Mouse (Mus musculus) stomach, postnatal 0 days (tissue): ENCODE results near the gene C2cd3. TPM values are rescaled to one million over a fixed set of nuclear protein-coding genes. Genes with fewer than 3 reads are reported as not detected.

Experiments used
- ATAC-seq: fragments of 200-750 bp; cut with Nextera tagmentation; 2 replicates; pipeline ENCODE4 v1.8.0; 2017; ENCODE audit not compliant: low FRiP score, low TSS enrichment
- DNase-seq: peaks from one replicate; pipeline ENCODE4 v3.0.0-alpha.2; 2016; ENCODE audit warnings: low spot score
- H3K27ac ChIP-seq: fragments of 300-500 bp; sonication (generic); replicated peaks from 2 replicates; pipeline ENCODE4 v1.5.1; 2014; ENCODE audit warnings: mild to moderate bottlenecking, control low read depth
- H3K27me3 ChIP-seq: fragments of 300-500 bp; sonication (generic); 2 replicates; pipeline ENCODE4 v1.6.1; 2014; ENCODE audit warnings: low read length; ENCODE audit not compliant: control insufficient read depth, insufficient read depth
- H3K36me3 ChIP-seq: fragments of 300-500 bp; sonication (generic); 2 replicates; pipeline ENCODE4 v1.6.1; 2014; ENCODE audit warnings: low read length, mixed read lengths; ENCODE audit not compliant: control insufficient read depth, insufficient read depth
- H3K4me1 ChIP-seq: fragments of 300-500 bp; sonication (generic); replicated peaks from 2 replicates; pipeline ENCODE4 v1.6.1; 2014; ENCODE audit warnings: antibody characterized with exemption; ENCODE audit not compliant: control insufficient read depth, insufficient read depth
- H3K4me2 ChIP-seq: fragments of 300-500 bp; sonication (generic); replicated peaks from 2 replicates; pipeline ENCODE4 v1.6.1; 2014; ENCODE audit warnings: low read depth, mild to moderate bottlenecking, control low read depth, moderate library complexity
- H3K4me3 ChIP-seq: fragments of 300-500 bp; sonication (generic); 2 replicates; pipeline ENCODE4 v1.5.1; 2014; ENCODE audit warnings: low read depth, low read length, control low read depth
- H3K9ac ChIP-seq: fragments of 300-500 bp; sonication (generic); 2 replicates; pipeline ENCODE4 v1.6.1; 2014; ENCODE audit warnings: mild to moderate bottlenecking, low read length, control low read depth, mixed read lengths
- H3K9me3 ChIP-seq: fragments of 300-500 bp; sonication (generic); 2 replicates; pipeline ENCODE4 v1.6.1; 2016; ENCODE audit warnings: low read length; ENCODE audit not compliant: control insufficient read depth
- CTCF ChIP-seq: IDR thresholded peaks from 2 replicates; pipeline ENCODE4 v1.5.1; 2016; ENCODE audit warnings: antibody characterized with exemption, low read depth, mild to moderate bottlenecking, moderate library complexity
- EP300 ChIP-seq: optimal IDR thresholded peaks from 2 replicates; pipeline ENCODE3; 2016; ENCODE audit warnings: antibody characterized with exemption
- WGBS: fragments of 180-500 bp; shearing (Covaris S2); extraction: QIAGEN DNeasy Blood & Tissue Kit; methylation state at CpG from one replicate; pipeline ENCODE4 v1.1.7; 2014; 5-methylcytosine and 5-hydroxymethylcytosine counted together
- polyA plus RNA-seq: library from polyadenylated mRNA; unstranded; fragments of >200 nt; fragmentation: Nextera tagmentation; extraction: Ambion mirVana; gene quantifications from 2 replicates; pipeline ENCODE4 v1.2.1, GENCODE M21; 2015

Gene C2cd3
- polyA plus RNA-seq, 1 experiment from 2014 or later: 5.6 TPM

- ATAC-seq (peak; percentile 36; the same call in 1 of the 2 replicates), DNase-seq (peak; percentile 35)
- 74% methylated on average over 8 of the region's 8 CpGs for WGBS
- H3K4me2 ChIP-seq: no peak overlapping the region
- H3K36me3 ChIP-seq: no peaks in the 10 kb centered on the region
- TF ChIP-seq CTCF (no peak), EP300 (no peak)
- no peaks in the 10 kb centered on the region for H3K9me3 ChIP-seq
- no peak overlapping the region for H3K27ac ChIP-seq
- H3K9ac ChIP-seq: no peak overlapping the region
- no peaks in the 10 kb centered on the region for H3K27me3 ChIP-seq
- H3K4me1 ChIP-seq: no peaks in the 10 kb centered on the region
- no peak overlapping the region for H3K4me3 ChIP-seq
These were observed 139.6 kb downstream of the C2cd3 start for GRCm38 (mm10) chr7:100511602-100512001.

- Histone ChIP-seq H3K4me3 (no peak within 1 kb of the TSS), H3K36me3 (no peaks in the 10 kb centered on the region), H3K9me3 (no peaks in the 10 kb centered on the region), H3K4me2 (no peak within 1 kb of the TSS), H3K9ac (no peak within 1 kb of the TSS), H3K27me3 (no peaks in the 10 kb centered on the region), H3K27ac (no peak within 1 kb of the TSS), H3K4me1 (no peaks in the 10 kb centered on the region)
- 46% methylated on average over 11 of the region's 11 CpGs for WGBS
- TF ChIP-seq CTCF (no peak), EP300 (no peak)
- DNase-seq (peak; percentile 24), ATAC-seq (peak; percentile 52)
These were observed 142.5 kb downstream of the C2cd3 start, which contains the start of gene Dnajb13 for GRCm38 (mm10) chr7:100514573-100514972. Gene Dnajb13, minus strand, starts transcription at chr7:100514960.

Other genes with a start within 250 kb of the C2cd3 start
- gene Lipt2, start 213.0 kb upstream of the C2cd3 start, polyA plus RNA-seq: 8.8 and 10.2 TPM in 2 replicates
- 3.8 and 4.7 TPM in 2 replicates for gene Kcne3, start 195.7 kb upstream of the C2cd3 start, polyA plus RNA-seq
- 0.90 and 1.0 TPM in 2 replicates for gene Pgm2l1, start 144.8 kb upstream of the C2cd3 start, polyA plus RNA-seq
- gene P4ha3, start 86.7 kb upstream of the C2cd3 start, polyA plus RNA-seq: 1.2 and 1.4 TPM in 2 replicates
- 27.2 and 28.0 TPM in 2 replicates for gene Ppme1, start 74 bp downstream of the C2cd3 start, polyA plus RNA-seq
- gene Ucp3, start 100.8 kb downstream of the C2cd3 start, polyA plus RNA-seq: 1.4 and 1.7 TPM in 2 replicates
- 618 and 662 TPM in 2 replicates for gene Ucp2, start 121.1 kb downstream of the C2cd3 start, polyA plus RNA-seq
- gene Dnajb13, start 142.7 kb downstream of the C2cd3 start, polyA plus RNA-seq: 0.45 and 0.54 TPM in 2 replicates
- gene Coa4, start 164.8 kb downstream of the C2cd3 start, polyA plus RNA-seq: 25.2 and 27.2 TPM in 2 replicates
- 76.3 and 80.6 TPM in 2 replicates for gene Rab6a, start 235.2 kb downstream of the C2cd3 start, polyA plus RNA-seq
- gene Mrpl48, start 236.1 kb downstream of the C2cd3 start, polyA plus RNA-seq: 77.0 and 79.7 TPM in 2 replicates